Mouse (Mus musculus): Measurements from ENCODE around the gene Suco.

Suco gene

DNA sequence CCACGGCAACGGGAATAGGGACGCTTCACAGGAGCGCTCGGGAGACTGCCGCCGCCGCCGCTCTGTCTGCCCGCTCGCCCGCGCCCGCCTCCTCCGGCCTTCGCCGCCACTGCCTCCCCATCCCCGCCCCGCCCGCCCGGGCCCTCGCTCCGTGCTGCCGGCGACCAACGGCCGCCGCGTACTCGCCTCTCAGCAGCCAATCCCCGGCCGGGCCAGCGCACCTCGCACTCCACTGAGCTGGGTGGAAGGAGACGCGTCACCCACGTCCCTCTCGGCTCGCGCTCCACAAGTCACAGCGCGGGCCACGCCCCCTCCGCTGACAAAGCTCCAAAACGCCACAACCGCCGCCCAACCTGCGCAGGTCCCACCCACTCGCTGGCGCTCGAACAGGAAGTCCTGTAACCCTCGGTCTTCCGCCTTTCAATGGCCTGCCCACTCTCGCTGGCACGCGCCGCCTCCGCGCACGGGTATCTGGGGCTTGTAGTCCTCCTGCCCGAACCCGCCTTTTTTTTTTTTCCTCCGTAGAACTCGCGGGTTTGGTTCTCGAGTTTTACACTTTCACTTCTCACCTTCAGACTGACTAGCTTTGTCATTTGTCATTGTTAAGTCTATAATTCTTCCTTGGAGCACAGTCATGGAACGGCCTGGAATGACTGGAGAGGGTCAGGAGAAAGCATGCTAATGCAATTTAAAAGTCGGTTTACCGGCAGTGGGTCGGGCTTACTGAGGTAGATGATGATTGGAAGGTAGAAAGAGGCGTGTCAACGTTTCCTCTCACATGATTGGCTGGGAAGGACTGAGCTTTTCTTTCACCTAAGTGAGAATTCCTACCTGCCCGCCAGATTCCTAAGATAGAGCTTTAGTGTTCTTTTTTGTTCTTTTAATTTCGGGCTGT, at the start of gene Suco:
Gene Suco (minus strand): TSS at position 130 of the 895 bp plus-strand sequence.
- peak; percentile 98 for DNase-seq (ENCODE audit: low read depth, low spot score)

DNA sequence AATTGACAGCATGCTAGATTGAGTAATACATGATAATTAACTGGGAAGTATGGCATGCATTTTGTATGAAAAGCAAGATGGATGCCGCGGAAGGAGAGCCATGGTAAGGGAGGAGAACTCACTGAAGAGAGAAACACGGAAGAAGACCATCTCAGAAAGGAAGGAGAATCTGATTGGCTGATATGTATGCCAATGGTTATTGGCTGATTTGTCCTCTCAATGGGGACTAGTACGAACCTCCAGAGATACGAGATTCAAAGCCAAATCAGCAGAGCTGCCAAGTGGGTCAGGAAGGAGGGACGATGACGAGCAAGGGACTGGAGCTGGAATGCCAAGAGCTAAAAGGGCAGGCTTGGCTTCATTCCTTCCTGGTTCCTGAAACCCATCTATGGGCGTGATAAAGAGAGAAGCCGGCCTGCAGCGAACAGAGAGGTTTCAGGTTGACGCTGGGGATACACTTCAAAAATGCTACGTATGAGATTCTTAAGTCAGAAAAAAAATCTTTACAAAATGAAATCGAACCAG, 48.9 kb upstream of the Suco start:
- DNase-seq (ENCODE audit: low read depth, low spot score): no peak

DNA sequence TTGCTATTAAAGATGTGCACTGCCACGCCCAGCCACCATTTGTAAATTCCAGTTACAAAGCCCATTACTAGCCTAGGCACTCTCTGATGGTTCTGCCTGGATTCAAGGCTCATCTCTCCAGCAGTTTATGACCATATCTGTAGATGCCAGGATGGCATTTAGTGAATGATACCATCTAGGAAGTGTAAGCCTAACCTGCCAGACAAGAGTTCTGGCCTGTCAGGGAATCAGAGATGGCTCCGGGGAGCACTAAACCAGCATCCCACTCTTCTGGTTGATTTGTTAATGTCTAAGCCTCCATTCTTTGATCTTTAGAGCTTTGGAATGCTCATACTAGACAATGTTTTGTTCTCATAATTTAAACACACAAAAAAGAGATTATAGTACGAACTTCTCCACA, 47.8 kb upstream of the Suco start:
- no peak for DNase-seq (ENCODE audit: low read depth, low spot score)

DNA sequence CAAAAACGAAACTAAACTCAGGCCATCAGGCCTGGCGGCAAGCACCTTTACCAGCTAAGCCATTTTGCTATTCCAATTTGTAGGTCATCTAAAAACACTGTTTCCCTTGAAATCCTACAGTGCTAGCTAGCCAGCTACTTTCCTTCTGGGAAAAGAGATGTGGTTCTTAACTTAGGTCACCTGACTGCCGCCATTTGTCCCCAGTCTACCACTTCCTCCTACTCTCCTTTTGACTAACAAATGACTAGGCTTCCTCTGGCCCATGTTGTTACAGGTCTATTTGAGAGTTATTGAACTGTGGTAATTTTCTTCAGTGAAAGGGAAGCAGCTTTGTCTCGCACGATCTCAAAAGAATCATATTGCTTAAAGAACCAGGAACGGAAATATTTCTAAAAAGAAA, 45.4 kb upstream of the Suco start:
- no peak for DNase-seq (ENCODE audit: low read depth, low spot score)

DNA sequence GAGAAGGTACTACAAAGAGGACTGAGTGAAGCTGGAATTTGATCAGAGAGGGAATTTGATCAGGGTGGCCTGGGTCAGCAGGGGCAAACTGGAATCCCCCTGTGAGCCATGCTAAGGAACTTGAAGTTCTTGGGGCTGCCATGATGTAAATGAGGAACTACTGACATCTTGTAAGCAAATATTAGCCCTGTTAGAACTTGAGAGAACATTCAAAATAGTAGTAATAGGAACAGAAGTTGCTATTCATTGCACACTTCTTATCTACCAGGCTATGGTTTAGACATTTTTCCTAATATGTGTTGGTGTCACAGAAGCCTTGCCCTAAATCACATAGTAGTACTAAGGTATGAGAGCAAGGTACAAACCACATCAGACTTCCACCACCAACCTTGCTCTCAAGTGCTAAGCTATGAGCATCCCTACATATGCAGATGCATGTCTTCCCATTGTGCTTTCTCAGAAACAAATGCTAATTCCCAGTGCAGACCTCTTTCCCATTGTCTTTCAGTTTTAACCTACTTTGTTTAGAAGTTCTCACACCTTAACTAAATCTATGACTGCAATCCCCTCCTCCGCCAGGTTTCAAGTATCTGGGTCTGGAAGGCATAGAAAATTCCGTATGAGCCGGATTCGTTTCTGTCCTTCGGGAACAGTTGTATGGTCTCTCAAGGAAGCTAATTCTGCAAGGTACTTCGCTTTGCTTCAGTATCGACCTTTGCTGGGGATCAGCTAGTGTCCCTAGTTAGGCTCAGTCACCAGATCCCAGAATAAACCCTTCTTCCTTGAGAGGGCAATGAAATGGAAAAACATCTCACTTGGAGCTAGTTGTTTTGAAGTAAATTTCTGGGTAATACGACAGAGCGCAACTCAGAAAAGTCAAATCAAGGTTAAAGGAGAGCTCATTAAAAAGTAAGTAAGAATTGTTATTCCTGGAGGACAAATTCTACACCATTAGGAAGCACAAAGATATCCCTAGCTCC, 44.3 kb upstream of the Suco start:
- DNase-seq (ENCODE audit: low read depth, low spot score): no peak

DNA sequence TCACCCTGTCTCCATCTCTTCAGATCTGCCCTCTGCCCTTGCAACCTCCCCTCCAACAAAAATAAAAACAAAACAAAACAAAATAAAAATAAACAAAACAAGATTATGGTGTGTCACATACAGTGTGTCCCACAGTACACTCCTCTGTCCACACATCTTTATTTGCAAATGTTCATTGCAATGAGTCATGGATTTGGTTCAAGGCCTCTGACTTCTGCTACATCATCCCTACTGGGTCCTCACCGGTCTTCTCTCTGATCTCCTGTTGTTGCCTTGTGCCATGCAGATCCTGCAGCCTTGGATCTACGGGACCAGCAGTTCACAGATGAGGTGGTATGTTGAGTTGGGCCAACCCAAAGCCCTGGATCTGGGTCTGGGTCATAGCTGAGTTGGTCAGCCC, 43.1 kb upstream of the Suco start:
- DNase-seq (ENCODE audit: low read depth, low spot score): no peak

DNA sequence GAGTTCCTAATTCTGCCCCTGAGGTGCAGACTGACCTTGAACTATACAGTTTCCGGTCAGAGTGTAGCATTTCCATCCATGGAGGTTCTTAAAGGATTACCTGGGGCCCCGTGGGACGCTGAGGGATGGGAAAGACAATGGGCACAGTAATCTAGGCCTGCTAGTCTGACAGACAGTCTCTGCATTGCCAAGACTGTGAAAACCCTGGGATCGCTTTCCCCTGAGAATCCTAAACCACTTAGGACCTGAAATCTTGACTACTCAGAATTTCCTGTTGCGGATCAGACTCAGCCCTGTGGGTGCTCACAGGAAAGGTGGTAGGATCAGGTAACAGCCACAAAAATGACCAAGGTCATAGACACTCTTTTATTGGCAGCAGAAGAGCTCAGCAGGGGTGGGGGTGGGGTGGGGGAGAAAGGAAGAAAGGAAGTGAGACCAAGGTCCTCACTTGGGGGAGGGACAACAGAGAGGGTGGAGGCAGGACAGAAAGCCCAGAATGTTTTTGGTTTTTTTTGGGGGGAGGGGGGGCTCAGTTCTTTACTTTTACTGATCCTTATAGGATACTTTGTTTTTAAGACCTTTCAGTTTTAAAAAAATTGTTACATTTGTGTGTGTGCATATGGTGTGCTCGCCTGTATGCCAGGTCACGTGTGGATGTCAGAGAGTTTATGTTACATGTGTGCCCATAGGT, 42.3 kb upstream of the Suco start:
- no peak for DNase-seq (ENCODE audit: low read depth, low spot score)

DNA sequence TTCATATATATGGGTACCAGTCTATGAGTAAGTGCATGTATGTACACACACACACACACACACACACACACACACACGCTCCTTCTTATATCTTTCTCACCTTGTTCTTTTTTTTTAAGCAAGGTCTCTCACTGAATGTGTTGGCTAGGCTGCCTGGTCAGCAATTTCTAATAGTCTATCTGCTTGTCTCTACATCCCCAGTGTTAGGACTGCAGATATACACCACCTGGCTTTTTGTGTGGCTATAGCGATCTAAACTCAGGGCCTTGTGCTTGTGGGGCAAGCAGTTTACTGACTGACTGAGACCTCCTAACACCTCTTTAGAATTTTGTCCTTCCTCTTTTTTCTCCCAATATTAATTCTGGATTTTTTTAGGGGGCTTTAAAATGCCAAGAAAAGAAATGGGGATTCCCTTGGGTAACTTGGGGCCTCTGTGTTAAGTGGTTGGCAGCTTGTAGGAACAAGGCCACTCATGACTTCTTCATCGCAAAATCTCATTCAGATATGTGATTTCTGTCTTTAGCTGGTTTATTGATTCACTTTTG, 41.5 kb upstream of the Suco start:
- DNase-seq (ENCODE audit: low read depth, low spot score): no peak

DNA sequence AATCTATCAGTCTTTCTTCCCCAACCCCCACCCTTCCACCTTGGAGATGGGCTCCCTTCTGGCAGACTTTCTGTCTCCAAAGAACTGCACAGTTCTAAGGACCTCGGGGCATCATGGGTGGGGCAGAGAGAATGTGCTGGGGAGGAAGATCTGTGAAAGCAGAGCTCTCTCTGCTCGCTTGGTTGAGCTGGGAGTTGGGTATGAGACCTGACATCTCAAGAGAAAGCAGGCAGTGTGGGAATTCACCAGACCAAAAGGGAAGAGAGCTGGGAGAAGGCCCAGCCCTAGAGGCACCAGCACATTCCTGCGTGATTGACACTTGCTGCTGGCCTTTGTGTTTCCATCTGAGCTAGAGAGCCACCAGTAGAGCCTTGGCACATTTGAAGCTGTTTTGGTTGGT, 39.6 kb upstream of the Suco start:
- DNase-seq (ENCODE audit: low read depth, low spot score): no peak

DNA sequence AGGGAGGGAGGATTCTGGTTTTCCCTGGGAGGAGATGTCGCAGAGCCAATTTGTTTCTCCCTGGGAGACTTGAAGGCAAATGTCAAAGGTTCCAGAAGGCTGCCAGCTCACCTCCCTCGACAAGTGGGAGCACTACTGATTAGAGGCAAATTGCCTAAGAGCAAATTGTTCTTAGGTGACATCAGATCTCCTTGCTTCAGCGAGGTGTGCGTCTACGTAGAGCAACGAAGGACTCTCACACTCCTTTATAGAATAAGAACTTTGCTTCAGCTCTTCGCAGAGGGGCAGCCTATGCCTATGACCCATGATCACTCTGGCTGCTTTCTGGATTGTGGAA, 37.1 kb upstream of the Suco start:
- no peak for DNase-seq (ENCODE audit: low read depth, low spot score)

DNA sequence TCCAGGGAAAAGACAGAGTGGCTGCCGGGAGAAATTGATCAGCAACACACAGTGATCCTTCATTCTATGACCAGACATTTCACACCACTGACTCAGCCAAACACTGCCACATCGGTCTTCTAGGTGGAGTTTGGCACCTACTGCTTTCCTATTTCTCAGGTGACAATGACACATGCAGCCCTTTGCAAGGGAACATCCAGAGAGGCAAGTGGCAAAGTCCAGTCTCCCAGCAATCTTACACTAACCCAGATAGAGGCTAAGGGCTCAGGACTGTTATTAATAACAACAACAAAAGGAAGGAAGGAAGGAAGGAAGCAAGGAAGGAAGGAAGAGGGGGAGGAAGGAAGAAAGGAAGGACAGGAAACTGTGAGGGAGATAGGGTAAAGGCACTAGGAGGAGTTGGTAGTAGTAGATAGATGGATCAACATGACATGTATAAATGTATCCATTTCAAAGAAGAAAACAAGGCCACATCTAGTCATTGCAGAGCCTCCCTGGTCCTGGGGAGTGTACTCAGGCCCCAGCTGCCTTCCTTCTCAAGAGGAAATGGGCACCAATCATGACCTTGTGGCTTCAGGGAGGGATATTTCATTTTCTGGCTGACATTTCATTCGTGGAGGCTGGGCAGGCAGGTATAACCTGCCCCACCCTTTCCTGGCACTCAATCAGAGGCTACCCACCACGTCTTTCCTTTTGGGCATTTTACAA, 36.6 kb upstream of the Suco start:
- no peak for DNase-seq (ENCODE audit: low read depth, low spot score)

DNA sequence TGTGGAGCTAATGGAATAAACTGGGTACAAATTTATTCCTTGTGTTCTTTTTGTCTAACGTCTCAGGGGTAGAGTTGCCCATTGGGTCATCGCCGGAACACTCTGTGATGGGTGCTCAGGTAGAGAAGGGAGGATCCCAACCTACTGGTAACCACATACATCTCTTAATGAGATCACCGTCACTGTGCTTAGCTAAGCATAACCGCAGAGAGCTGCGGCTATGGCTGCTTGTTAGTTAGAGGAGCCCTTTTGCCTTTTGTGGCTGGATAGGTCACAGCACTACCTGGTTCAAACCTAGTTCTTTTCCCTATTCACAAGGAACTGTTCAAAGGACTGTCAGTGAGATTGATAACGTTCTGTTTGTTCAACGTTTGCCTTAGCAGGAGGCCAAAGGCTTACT, 32.6 kb upstream of the Suco start:
- no peak for DNase-seq (ENCODE audit: low read depth, low spot score)

DNA sequence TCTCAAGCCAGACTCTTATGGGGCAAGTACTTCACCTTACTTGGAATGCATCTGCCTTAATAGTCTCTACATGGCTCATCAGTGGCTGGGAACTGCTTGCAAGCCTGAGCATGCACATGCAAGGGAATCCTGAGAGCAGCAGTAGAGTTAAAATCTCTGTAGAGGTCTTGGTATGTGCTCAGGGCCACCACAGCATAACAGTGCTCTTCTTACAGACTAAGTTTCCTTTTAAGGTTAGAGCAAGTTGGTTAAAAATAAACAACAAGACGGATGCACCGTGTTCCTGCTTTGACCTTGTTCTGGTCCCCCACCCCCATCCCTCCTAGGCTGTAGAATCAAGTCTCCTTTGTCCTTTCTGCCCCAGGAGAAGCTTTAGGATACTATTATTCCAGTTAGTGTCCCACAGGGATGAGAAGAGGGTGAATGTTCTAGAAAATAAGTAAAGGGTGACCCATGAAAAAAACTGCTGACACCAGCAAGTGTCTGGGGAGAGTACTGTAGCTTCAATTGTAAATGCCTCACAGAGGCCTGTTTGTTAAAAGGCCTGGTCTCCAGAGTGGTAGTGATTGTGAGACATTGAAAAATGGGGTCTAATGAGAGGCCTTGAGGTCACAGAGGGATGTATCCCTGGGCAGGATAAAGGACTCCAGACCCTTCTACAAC, 31.4 kb upstream of the Suco start:
- DNase-seq (ENCODE audit: low read depth, low spot score): no peak

DNA sequence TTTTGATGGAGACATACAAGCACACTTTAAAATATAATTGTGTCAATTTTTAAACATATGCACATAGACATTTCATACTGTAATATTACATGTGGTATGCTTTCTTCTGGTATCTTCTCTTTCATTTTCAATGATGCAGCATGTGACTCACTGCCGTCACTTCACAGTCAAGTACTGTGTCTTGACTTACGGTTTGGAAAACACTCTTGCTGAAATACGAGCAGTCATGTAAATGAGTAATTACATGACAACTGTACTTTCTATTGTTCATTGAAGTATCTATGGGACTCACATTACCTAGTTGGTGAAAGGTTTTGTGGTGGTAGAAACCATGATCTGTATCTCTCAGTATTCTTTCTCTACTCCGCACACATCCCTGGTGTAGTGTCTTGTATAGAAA, 30.6 kb upstream of the Suco start:
- DNase-seq (ENCODE audit: low read depth, low spot score): no peak

DNA sequence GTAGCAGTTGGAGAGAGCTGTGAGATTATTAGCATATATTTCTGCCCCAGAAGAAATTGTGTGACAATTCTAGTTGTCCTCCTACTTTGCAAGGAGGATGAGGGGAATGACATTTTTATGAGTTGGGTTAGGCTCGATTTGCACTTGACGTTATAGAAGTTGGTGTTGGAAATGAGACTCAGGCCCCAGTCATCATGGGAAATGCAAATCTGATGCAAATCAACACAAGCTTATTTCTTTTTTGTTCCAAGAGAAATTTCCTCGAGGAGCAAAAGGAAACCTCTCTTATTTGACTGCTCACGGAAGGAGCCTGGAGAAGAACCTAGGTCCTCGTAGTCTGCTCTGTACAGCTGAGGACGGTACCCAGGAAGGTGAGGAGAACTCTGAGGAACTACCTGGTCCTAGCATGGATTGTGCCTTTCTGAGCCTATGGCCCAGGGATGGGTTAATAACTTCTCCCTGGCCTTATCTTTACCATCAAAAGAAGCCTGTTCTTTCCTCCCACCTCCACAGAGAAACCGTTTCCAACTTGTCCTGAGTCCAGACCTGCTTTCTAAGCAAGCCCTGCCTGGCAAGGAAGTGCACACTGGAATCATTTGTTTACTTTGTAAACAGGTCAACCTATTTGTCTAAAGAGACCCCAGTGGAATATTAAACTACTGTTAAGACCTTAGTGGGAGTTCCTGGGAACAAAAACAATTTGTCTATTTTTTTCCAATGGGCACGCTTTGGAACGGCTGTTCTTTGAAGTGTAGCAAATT, 26.4 kb upstream of the Suco start:
- no peak for DNase-seq (ENCODE audit: low read depth, low spot score)

DNA sequence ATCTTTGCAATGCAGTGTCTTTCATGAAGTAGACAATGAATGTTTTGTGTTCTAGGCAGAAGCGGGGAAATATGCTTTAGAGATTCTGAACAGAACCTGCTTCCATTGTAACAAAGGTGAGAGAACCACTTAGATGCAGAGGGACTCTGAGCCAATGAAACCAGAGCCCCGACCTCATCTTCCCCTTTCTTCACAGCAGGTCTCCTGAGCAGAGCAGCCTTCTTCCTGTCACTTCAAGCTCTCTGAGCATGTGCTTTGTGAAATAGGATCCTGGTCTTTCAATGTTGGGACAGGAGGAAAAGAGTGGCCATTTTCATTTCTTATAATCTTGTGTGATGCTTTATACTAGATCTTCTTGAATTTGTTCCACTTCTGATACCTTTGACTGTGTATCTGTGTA, 23.6 kb upstream of the Suco start:
- no peak for DNase-seq (ENCODE audit: low read depth, low spot score)

DNA sequence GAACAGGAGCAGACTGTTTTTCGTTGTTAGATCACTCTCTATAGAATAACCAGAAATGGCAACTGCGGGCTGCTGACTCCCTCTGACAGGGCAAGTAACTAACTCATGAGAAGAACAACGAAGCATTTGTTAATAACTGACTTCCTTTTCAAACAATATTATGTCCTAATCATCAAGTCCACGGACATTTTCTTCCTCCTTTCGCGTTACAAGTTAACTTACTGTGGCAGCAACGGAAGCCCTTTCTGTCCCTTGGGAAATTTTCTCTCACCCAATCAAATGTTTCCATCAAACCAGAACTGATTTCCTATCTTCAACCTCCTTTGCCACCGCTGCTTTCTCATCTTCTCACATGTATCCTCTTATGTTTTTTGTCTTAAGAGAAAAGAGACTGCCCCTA, 20.8 kb upstream of the Suco start:
- DNase-seq (ENCODE audit: low read depth, low spot score): no peak

DNA sequence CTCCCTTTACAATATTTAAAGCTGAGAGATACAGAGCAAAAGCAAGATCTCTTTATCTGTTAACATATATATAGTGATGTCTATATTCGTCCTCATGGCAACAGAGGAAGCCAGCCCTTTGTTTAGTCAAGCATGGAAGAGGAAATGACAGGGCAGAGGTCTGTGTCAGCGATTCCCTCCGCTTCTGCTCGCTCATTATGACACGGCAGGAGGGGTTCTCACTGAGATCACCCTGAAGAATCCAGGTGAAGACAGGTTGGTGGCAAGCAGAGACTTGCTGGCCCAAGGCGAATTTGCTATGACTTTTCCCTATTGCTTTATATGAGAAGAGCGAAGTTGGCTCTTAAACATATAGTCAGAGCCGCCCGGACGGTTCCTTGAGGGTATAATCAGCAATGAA, 19.6 kb upstream of the Suco start:
- no peak for DNase-seq (ENCODE audit: low read depth, low spot score)

DNA sequence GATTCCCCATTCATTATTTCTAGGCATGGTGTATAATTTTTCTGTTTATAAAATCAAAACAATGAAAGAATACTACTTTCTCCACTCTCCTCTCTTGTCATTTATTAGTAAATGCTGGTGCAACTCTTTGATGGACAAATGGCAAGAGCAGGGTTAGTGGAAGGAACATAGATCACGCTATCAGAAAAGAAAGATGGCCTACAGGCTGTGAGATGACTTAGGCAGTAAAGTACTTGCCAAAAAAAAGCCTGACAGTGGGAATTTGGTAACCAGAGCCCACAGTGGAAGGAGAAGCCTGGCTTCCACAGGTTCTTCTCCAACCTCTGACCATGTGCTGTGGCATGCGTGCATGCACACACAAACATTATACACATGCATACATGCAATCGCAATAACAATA, 18.5 kb upstream of the Suco start:
- no peak for DNase-seq (ENCODE audit: low read depth, low spot score)

DNA sequence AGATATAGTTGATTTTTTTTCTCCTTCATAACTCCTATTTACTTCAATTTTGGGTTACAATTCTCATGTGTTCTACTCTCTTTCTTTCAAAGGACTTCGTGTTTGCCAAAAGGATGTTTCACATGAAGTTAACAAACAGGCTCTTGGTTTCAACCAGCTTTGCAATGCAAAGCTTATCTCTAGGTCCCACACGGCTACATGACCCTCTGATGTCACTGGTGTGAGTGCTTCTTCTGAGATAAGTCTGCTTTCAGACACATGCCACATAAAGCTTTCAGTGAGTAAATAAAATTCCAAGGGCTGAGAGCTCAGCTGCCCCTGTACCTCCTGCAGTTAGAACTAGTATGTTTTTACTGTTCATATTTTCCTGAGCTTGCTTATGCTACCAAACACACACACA, 18.1 kb upstream of the Suco start:
- no peak for DNase-seq (ENCODE audit: low read depth, low spot score)
